ENCODE assay signal across 12 mouse cellular contexts in genomic region chr10:59537579-59537978, GRCm38 (mm10).
DNase-seq lines count a peak whose midpoint lies in the region; ATAC-seq and TF ChIP-seq lines count a peak whose summit lies in the region.
"Had no signal": no experiment of that assay in that cellular context is flagged by ENCODE, and none has a peak within 500 bp of the region (broad histone marks: within the 10 kb centered on the region; RNA-seq: fewer than 3 reads in every experiment).

No protein-coding gene starts in this region.

- H3K9me3 ChIP-seq in kidney, postnatal 0 days (replicated peaks; ENCODE audit: low read length), result no peaks in the 10 kb centered on the region
- H3K9me3 ChIP-seq: embryonic facial prominence, embryonic 15.5 days; limb, embryonic 15.5 days had no signal

- no peak for TF ChIP-seq CTCF in kidney, postnatal 0 days (IDR thresholded peaks at IDR 0.05; ENCODE audit: low read depth)

- H3K27ac ChIP-seq in kidney, postnatal 0 days, result no peak overlapping the region
- H3K27ac ChIP-seq: embryonic facial prominence, embryonic 15.5 days; limb, embryonic 15.5 days had no signal

- H3K4me3 ChIP-seq in kidney, postnatal 0 days (replicated peaks; ENCODE audit: low read depth, low read length), result no peak overlapping the region
- H3K4me3 ChIP-seq: embryonic facial prominence, embryonic 15.5 days; limb, embryonic 15.5 days had no signal

- H3K36me3 ChIP-seq in kidney, postnatal 0 days (ENCODE audit: insufficient read depth, low read length), result no peaks in the 10 kb centered on the region
- H3K36me3 ChIP-seq: embryonic facial prominence, embryonic 15.5 days; limb, embryonic 15.5 days had no signal

- no peaks in the 10 kb centered on the region for H3K27me3 ChIP-seq in kidney, postnatal 0 days (ENCODE audit: insufficient read depth, low read length)
- H3K27me3 ChIP-seq: embryonic facial prominence, embryonic 15.5 days; limb, embryonic 15.5 days had no signal

- 42% methylated on average over 6 of the region's 6 CpGs for WGBS in kidney, postnatal 0 days
- WGBS in large intestine, adult 2 months, result 29% methylated on average over 6 of the region's 6 CpGs

- peak; percentile 8; the same call in 1 of the 2 replicates for ATAC-seq in kidney, postnatal 0 days (replicated peaks; ENCODE audit: low FRiP score, low read depth)

- H3K4me2 ChIP-seq in kidney, postnatal 0 days (ENCODE audit: low read length), result no peak overlapping the region
- H3K4me2 ChIP-seq: embryonic facial prominence, embryonic 15.5 days; limb, embryonic 15.5 days had no signal

- H3K4me1 ChIP-seq in kidney, postnatal 0 days (replicated peaks; ENCODE audit: insufficient read depth, low read length), result peaks cover 10% of the 10 kb centered on the region

- H3K9ac ChIP-seq in kidney, postnatal 0 days (ENCODE audit: low read depth, low read length), result no peak overlapping the region
- H3K9ac ChIP-seq: embryonic facial prominence, embryonic 15.5 days; limb, embryonic 15.5 days had no signal

- DNase-seq in kidney, postnatal 0 days (ENCODE audit: low spot score), result peak; percentile 53
- DNase-seq in kidney, adult 18-20 months, result no peak
- DNase-seq in 3134 (ENCODE audit: extremely low read depth, insufficient read length, low spot score) (peak; percentile 65), 3T3-L1 (ENCODE audit: low read depth, low spot score) (peak; percentile 95)
- peak; percentile 70 for DNase-seq in large intestine, adult 2 months (ENCODE audit: low read depth, low spot score)
- no peak for DNase-seq in thymus, postnatal 36 days
- no peak for DNase-seq in frontal cortex, postnatal 25 days (ENCODE audit: low spot score in 2 of 2)
- DNase-seq: cerebellum, postnatal 36 days; kidney, postnatal 14 days; thymus, postnatal 25 days had no signal

Comparison
In these comparisons a context has a peak if more than half of its experiments do, and no peak if none do; other contexts are left out.
1. DNase-seq: peak in kidney, postnatal 0 days (single experiment), 3134 (single experiment), 3T3-L1 (single experiment) and large intestine, adult 2 months (single experiment); none in kidney, adult 18-20 months (single experiment), thymus, postnatal 36 days (0 of 2) and frontal cortex, postnatal 25 days (0 of 2).